Mouse (Mus musculus): ENCODE results near the gene Prph2. TPM values are rescaled to one million over a fixed set of nuclear protein-coding genes. Genes with fewer than 3 reads are reported as not detected.

Gene Prph2
- polyA plus RNA-seq, 1 experiment from 2014 or later: not detected

- Histone ChIP-seq H3K36me3 (ENCODE audit: control insufficient read depth, insufficient read depth, low read length) (no peaks in the 10 kb centered on the region), H3K4me3 (ENCODE audit: low read depth, low read length) (no peak overlapping the region), H3K27me3 (ENCODE audit: control insufficient read depth, insufficient read depth, low read length) (no peaks in the 10 kb centered on the region), H3K4me1 (replicated peaks; ENCODE audit: control insufficient read depth, insufficient read depth, low read length) (peaks cover 2% of the 10 kb centered on the region; the same call in 1 of the 2 replicates), H3K27ac (ENCODE audit: low read depth, low read length) (no peak overlapping the region), H3K9me3 (ENCODE audit: control insufficient read depth, low read length) (no peaks in the 10 kb centered on the region), H3K4me2 (ENCODE audit: low read depth, low read length, severe bottlenecking) (no peak overlapping the region), H3K9ac (ENCODE audit: low read length) (no peak overlapping the region)
- ATAC-seq (replicated peaks; ENCODE audit: low FRiP score) (no peak), DNase-seq (ENCODE audit: low spot score) (no peak)
- WGBS: 64% methylated on average over 17 of the region's 17 CpGs
Observed at GRCm38 (mm10) chr17:46885910-46886643, 24.2 kb upstream of the Prph2 start.

- H3K27ac ChIP-seq (ENCODE audit: low read depth, low read length): no peak overlapping the region
- WGBS: 38% methylated on average over 16 of the region's 16 CpGs
Observed at GRCm38 (mm10) chr17:46888511-46889212, 21.6 kb upstream of the Prph2 start.

GRCm38 (mm10) chr17:46889450-46890084 is 20.7 kb upstream of the Prph2 start:
- peak overlapping the region; percentile 98 for H3K4me2 ChIP-seq (ENCODE audit: low read depth, low read length, severe bottlenecking)
- no peaks in the 10 kb centered on the region for H3K36me3 ChIP-seq (ENCODE audit: control insufficient read depth, insufficient read depth, low read length)
- H3K9ac ChIP-seq (ENCODE audit: low read length): peak overlapping the region; percentile 72
- H3K27ac ChIP-seq (ENCODE audit: low read depth, low read length): peak overlapping the region; percentile 91
- H3K9me3 ChIP-seq (ENCODE audit: control insufficient read depth, low read length): no peaks in the 10 kb centered on the region
- peak; percentile 83 for DNase-seq (ENCODE audit: low spot score)
- H3K4me3 ChIP-seq (ENCODE audit: low read depth, low read length): peak overlapping the region; percentile 65
- ATAC-seq (replicated peaks; ENCODE audit: low FRiP score): peak; percentile 68
- under 1% methylated on average over 44 of the region's 44 CpGs for WGBS
- no peaks in the 10 kb centered on the region for H3K27me3 ChIP-seq (ENCODE audit: control insufficient read depth, insufficient read depth, low read length)
- peaks cover 16% of the 10 kb centered on the region for H3K4me1 ChIP-seq (replicated peaks; ENCODE audit: control insufficient read depth, insufficient read depth, low read length)

More at GRCm38 (mm10) chr17:46888511-46889212, 21.6 kb upstream of the Prph2 start:
- Histone ChIP-seq H3K4me3 (ENCODE audit: low read depth, low read length) (peak overlapping the region; percentile 65), H3K27me3 (ENCODE audit: control insufficient read depth, insufficient read depth, low read length) (no peaks in the 10 kb centered on the region), H3K4me2 (ENCODE audit: low read depth, low read length, severe bottlenecking) (peak overlapping the region; percentile 98), H3K9me3 (ENCODE audit: control insufficient read depth, low read length) (no peaks in the 10 kb centered on the region), H3K9ac (ENCODE audit: low read length) (peak overlapping the region; percentile 72), H3K4me1 (replicated peaks; ENCODE audit: control insufficient read depth, insufficient read depth, low read length) (peaks cover 16% of the 10 kb centered on the region), H3K36me3 (ENCODE audit: control insufficient read depth, insufficient read depth, low read length) (no peaks in the 10 kb centered on the region)
- no peak for ATAC-seq (replicated peaks; ENCODE audit: low FRiP score)
- no peak for DNase-seq (ENCODE audit: low spot score)

- Histone ChIP-seq H3K36me3 (ENCODE audit: control insufficient read depth, insufficient read depth, low read length) (no peaks in the 10 kb centered on the region), H3K4me2 (ENCODE audit: low read depth, low read length, severe bottlenecking) (peak within 1 kb of the TSS; percentile 98), H3K27ac (ENCODE audit: low read depth, low read length) (peak within 1 kb of the TSS; percentile 91), H3K4me1 (replicated peaks; ENCODE audit: control insufficient read depth, insufficient read depth, low read length) (peaks cover 16% of the 10 kb centered on the region), H3K9ac (ENCODE audit: low read length) (peak within 1 kb of the TSS; percentile 90), H3K4me3 (ENCODE audit: low read depth, low read length) (peak within 1 kb of the TSS; percentile 91), H3K27me3 (ENCODE audit: control insufficient read depth, insufficient read depth, low read length) (no peaks in the 10 kb centered on the region), H3K9me3 (ENCODE audit: control insufficient read depth, low read length) (no peaks in the 10 kb centered on the region)
- under 1% methylated on average over 38 of the region's 40 CpGs for WGBS
- DNase-seq (ENCODE audit: low spot score): peak; percentile 99
- ATAC-seq (replicated peaks; ENCODE audit: low FRiP score): peak; percentile 92
Observed at GRCm38 (mm10) chr17:46890116-46890815, 20.0 kb upstream of the Prph2 start, which contains the start of gene Tbcc. Gene Tbcc (plus strand): TSS chr17:46890684.

- Histone ChIP-seq H3K27ac (ENCODE audit: low read depth, low read length) (peak overlapping the region; percentile 48), H3K27me3 (ENCODE audit: control insufficient read depth, insufficient read depth, low read length) (no peaks in the 10 kb centered on the region), H3K9me3 (ENCODE audit: control insufficient read depth, low read length) (no peaks in the 10 kb centered on the region), H3K36me3 (ENCODE audit: control insufficient read depth, insufficient read depth, low read length) (no peaks in the 10 kb centered on the region), H3K4me2 (ENCODE audit: low read depth, low read length, severe bottlenecking) (peak overlapping the region; percentile 98), H3K4me1 (replicated peaks; ENCODE audit: control insufficient read depth, insufficient read depth, low read length) (peaks cover 16% of the 10 kb centered on the region), H3K4me3 (ENCODE audit: low read depth, low read length) (peak overlapping the region; percentile 91), H3K9ac (ENCODE audit: low read length) (peak overlapping the region; percentile 90)
- peak; percentile 73 for DNase-seq (ENCODE audit: low spot score)
- 2% methylated on average over 64 of the region's 64 CpGs for WGBS
- ATAC-seq (replicated peaks; ENCODE audit: low FRiP score): peak; percentile 11
Observed at GRCm38 (mm10) chr17:46890843-46891594, 19.2 kb upstream of the Prph2 start.

- DNase-seq (ENCODE audit: low spot score) (no peak), ATAC-seq (replicated peaks; ENCODE audit: low FRiP score) (no peak)
- Histone ChIP-seq H3K4me2 (ENCODE audit: low read depth, low read length, severe bottlenecking) (no peak overlapping the region), H3K4me3 (ENCODE audit: low read depth, low read length) (no peak overlapping the region), H3K9me3 (ENCODE audit: control insufficient read depth, low read length) (no peaks in the 10 kb centered on the region), H3K27ac (ENCODE audit: low read depth, low read length) (no peak overlapping the region), H3K4me1 (replicated peaks; ENCODE audit: control insufficient read depth, insufficient read depth, low read length) (peaks cover 13% of the 10 kb centered on the region), H3K36me3 (ENCODE audit: control insufficient read depth, insufficient read depth, low read length) (no peaks in the 10 kb centered on the region), H3K27me3 (ENCODE audit: control insufficient read depth, insufficient read depth, low read length) (no peaks in the 10 kb centered on the region), H3K9ac (ENCODE audit: low read length) (no peak overlapping the region)
- 92% methylated on average over 9 of the region's 9 CpGs for WGBS
Observed at GRCm38 (mm10) chr17:46895426-46895825, 14.8 kb upstream of the Prph2 start.

GRCm38 (mm10) chr17:46897221-46897950 is 12.9 kb upstream of the Prph2 start:
- H3K27ac ChIP-seq (ENCODE audit: low read depth, low read length): no peak overlapping the region
- WGBS: 60% methylated on average over 13 of the region's 13 CpGs
- no peaks in the 10 kb centered on the region for H3K36me3 ChIP-seq (ENCODE audit: control insufficient read depth, insufficient read depth, low read length)
- ATAC-seq (replicated peaks; ENCODE audit: low FRiP score): no peak
- H3K9me3 ChIP-seq (ENCODE audit: control insufficient read depth, low read length): no peaks in the 10 kb centered on the region
- no peak overlapping the region for H3K9ac ChIP-seq (ENCODE audit: low read length)
- H3K4me1 ChIP-seq (replicated peaks; ENCODE audit: control insufficient read depth, insufficient read depth, low read length): 0 out of 2 replicates have a peak, but pooled peaks cover 3% of the 10 kb centered on the region
- DNase-seq (ENCODE audit: low spot score): no peak
- no peak overlapping the region for H3K4me3 ChIP-seq (ENCODE audit: low read depth, low read length)
- H3K27me3 ChIP-seq (ENCODE audit: control insufficient read depth, insufficient read depth, low read length): no peaks in the 10 kb centered on the region
- H3K4me2 ChIP-seq (ENCODE audit: low read depth, low read length, severe bottlenecking): no peak overlapping the region

Measured in forebrain, embryonic 11.5 days (tissue).